Mouse (Mus musculus) ES-E14 (cell line): ENCODE data around the gene Pheta1.

ENCODE experiments used
- HCFC1 ChIP-seq: IDR thresholded peaks from 2 replicates; pipeline ENCODE4 v1.6.1; 2012; ENCODE audit warnings: low read length, inconsistent platforms, borderline replicate concordance; ENCODE audit not compliant: insufficient read depth
- MAFK ChIP-seq: IDR thresholded peaks from 2 replicates; pipeline ENCODE4 v1.6.1; 2014; ENCODE audit warnings: mild to moderate bottlenecking, low read depth, low read length, inconsistent platforms; ENCODE audit not compliant: insufficient read depth
- ZC3H11A ChIP-seq: IDR thresholded peaks from 2 replicates; pipeline ENCODE4 v1.6.1; 2012; ENCODE audit warnings: low read depth, mild to moderate bottlenecking, inconsistent platforms, low read length, borderline replicate concordance
- ZNF384 ChIP-seq: IDR thresholded peaks from 2 replicates; pipeline ENCODE4 v1.6.1; 2012; ENCODE audit warnings: low read depth, low read length, inconsistent platforms

DNA sequence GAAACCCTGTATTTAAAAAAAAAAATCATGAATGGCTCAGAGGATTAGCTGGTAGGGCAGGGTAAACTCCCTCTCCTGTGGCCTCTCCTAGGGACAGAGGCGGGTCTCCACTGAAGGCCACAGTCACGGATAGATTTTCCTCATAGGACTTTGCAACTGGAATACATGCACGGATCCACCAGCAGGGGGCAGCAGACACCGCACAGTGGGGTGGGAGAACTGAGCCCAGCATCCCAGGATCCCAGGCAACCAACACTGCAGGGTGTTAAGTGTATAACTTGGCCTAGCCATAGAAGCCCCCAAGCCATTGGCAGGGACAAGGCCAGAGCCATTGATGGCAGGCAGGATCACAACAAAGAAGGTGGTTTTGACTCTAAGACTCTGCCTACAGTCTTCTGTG, 23.4 kb downstream of the Pheta1 start:
- no peak for TF ChIP-seq ZNF384
- peak; percentile 65; the same call in 1 of the 2 replicates for TF ChIP-seq ZC3H11A
- no peak for TF ChIP-seq HCFC1
- no peak for TF ChIP-seq MAFK
